Mouse (Mus musculus) 3134 (cell line): ENCODE measurements around the gene Abcf3.

Experiments
- DNase-seq: peaks from one replicate; pipeline ENCODE4 v3.0.0-alpha.2; 2011; ENCODE audit warnings: low spot score; ENCODE audit not compliant: insufficient read length; ENCODE audit errors: extremely low read depth

The Abcf3 gene

GRCm38 (mm10) chr16:20539649-20540048, 8.7 kb upstream of the Abcf3 start:
- no peak for DNase-seq

- no peak for DNase-seq
These were observed 7.9 kb upstream of the Abcf3 start for GRCm38 (mm10) chr16:20540438-20540837.

GRCm38 (mm10) chr16:20545696-20546095, 2.7 kb upstream of the Abcf3 start:
- DNase-seq = no peak

GRCm38 (mm10) chr16:20547423-20547822, 954 bp upstream of the Abcf3 start:
- DNase-seq = no peak

GRCm38 (mm10) chr16:20549161-20549560, 784 bp downstream of the Abcf3 start:
- no peak for DNase-seq

GRCm38 (mm10) chr16:20551691-20552090, 3.3 kb downstream of the Abcf3 start:
- no peak for DNase-seq

- DNase-seq = no peak
These were observed 4.2 kb downstream of the Abcf3 start for GRCm38 (mm10) chr16:20552594-20552993.

GRCm38 (mm10) chr16:20555000-20555399, 6.6 kb downstream of the Abcf3 start:
- no peak for DNase-seq

- no peak for DNase-seq
These were observed 9.0 kb downstream of the Abcf3 start for GRCm38 (mm10) chr16:20557381-20557780.

GRCm38 (mm10) chr16:20565075-20565474, 16.7 kb downstream of the Abcf3 start:
- DNase-seq = no peak

- DNase-seq = no peak
These were observed 41.1 kb downstream of the Abcf3 start, which contains the start of gene Vwa5b2 for GRCm38 (mm10) chr16:20589366-20589938. Gene Vwa5b2, plus strand, starts transcription at chr16:20589471.

- DNase-seq = no peak
These were observed 41.7 kb downstream of the Abcf3 start for GRCm38 (mm10) chr16:20589939-20590679.

- DNase-seq = no peak
These were observed 42.3 kb downstream of the Abcf3 start for GRCm38 (mm10) chr16:20590680-20591038.

- no peak for DNase-seq
These were observed 42.8 kb downstream of the Abcf3 start for GRCm38 (mm10) chr16:20591076-20591705.

GRCm38 (mm10) chr16:20595060-20595673, 46.8 kb downstream of the Abcf3 start:
- DNase-seq = no peak

- no peak for DNase-seq
These were observed 47.4 kb downstream of the Abcf3 start for GRCm38 (mm10) chr16:20595737-20596136.

- DNase-seq = no peak
These were observed 48.5 kb downstream of the Abcf3 start for GRCm38 (mm10) chr16:20596687-20597441.

GRCm38 (mm10) chr16:20600511-20600910, 52.1 kb downstream of the Abcf3 start:
- DNase-seq = peak; percentile 56

- no peak for DNase-seq
These were observed 56.3 kb downstream of the Abcf3 start for GRCm38 (mm10) chr16:20604705-20605104.

GRCm38 (mm10) chr16:20610501-20611356, 62.4 kb downstream of the Abcf3 start:
- peak; percentile 83 for DNase-seq
